Mouse (Mus musculus) testis, adult 2 months (tissue): ENCODE results near the gene Arl5c. TPM values are rescaled to one million over a fixed set of nuclear protein-coding genes. Genes with fewer than 3 reads are reported as not detected.

Experiments
- H3K27ac ChIP-seq: fragments of 200-500 bp; 2 replicates; pipeline ENCODE4 v1.5.1; 2012; ENCODE audit warnings: low read depth, low read length; ENCODE audit not compliant: control insufficient read depth, insufficient read depth
- H3K27me3 ChIP-seq: fragments of 200-500 bp; 2 replicates; pipeline ENCODE4 v1.6.1; 2012; ENCODE audit warnings: mild to moderate bottlenecking, low read length, moderate library complexity; ENCODE audit not compliant: control insufficient read depth, insufficient read depth
- H3K36me3 ChIP-seq: fragments of 200-500 bp; 2 replicates; pipeline ENCODE4 v1.6.1; 2012; ENCODE audit warnings: mild to moderate bottlenecking, low read length; ENCODE audit not compliant: control insufficient read depth, insufficient read depth
- H3K4me1 ChIP-seq: fragments of 200-500 bp; 2 replicates; pipeline ENCODE4 v1.6.1; 2012; ENCODE audit warnings: low read length; ENCODE audit not compliant: control insufficient read depth, insufficient read depth
- H3K4me3 ChIP-seq: fragments of 200-500 bp; 2 replicates; pipeline ENCODE4 v1.5.1; 2012; ENCODE audit warnings: low read depth, mild to moderate bottlenecking, low read length, moderate library complexity, mixed read lengths; ENCODE audit not compliant: control insufficient read depth
- CTCF ChIP-seq: fragments of 200-500 bp; IDR thresholded peaks from 2 replicates; pipeline ENCODE4 v1.5.1; 2012; ENCODE audit warnings: low read depth, mild to moderate bottlenecking, inconsistent platforms, low read length, moderate library complexity; ENCODE audit not compliant: control insufficient read depth, insufficient read depth, insufficient replicate concordance
- POLR2A ChIP-seq: fragments of 200-500 bp; IDR thresholded peaks from 2 replicates; pipeline ENCODE4 v1.6.1; 2012; ENCODE audit warnings: low read depth, mild to moderate bottlenecking, inconsistent platforms, low read length, moderate library complexity; ENCODE audit not compliant: control insufficient read depth
- polyA plus RNA-seq: library from polyadenylated mRNA; depleted of rRNA; stranded (reverse); fragments of >200 nt; gene quantifications from 2 replicates; pipeline ENCODE4 v1.2.3, GENCODE M21; 2012

Gene Arl5c
- polyA plus RNA-seq, 1 experiment = 0.44 TPM

DNA sequence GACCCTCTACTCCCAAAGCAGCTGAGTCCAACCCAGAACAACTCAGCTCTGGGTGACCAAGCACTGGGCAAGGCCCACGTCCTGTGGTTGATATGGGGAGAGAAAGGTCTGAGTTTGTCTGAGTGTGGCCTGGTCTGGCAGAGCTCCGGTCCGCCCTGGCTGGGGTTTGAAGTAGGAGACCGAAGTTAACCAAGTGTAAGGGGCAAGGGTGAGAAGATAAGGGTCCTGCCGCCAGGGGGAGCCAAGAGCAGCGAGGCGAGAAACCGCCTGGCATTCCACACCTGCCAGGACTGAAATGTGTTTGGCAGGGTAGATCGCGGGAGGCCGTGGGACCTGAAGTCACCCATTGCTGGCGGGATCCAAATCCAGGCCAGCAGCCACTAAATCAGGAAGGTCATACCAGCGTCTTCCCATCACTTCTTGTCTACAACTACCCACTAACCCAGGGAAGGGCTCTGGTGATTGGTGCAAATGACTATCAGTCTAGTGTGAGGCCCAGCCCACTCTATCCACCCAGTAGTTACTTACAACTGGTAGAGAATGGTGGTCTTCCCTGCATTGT is 1.4 kb downstream of the Arl5c start:
- Histone ChIP-seq H3K27me3 (peaks cover 2% of the 10 kb centered on the region; the same call in 1 of the 2 replicates), H3K4me3 (peak overlapping the region; percentile 44), H3K36me3 (no peaks in the 10 kb centered on the region), H3K4me1 (peaks cover 18% of the 10 kb centered on the region), H3K27ac (no peak overlapping the region)
- TF ChIP-seq CTCF = peak; percentile 74; the same call in 1 of the 2 replicates
- no peak for TF ChIP-seq POLR2A

DNA sequence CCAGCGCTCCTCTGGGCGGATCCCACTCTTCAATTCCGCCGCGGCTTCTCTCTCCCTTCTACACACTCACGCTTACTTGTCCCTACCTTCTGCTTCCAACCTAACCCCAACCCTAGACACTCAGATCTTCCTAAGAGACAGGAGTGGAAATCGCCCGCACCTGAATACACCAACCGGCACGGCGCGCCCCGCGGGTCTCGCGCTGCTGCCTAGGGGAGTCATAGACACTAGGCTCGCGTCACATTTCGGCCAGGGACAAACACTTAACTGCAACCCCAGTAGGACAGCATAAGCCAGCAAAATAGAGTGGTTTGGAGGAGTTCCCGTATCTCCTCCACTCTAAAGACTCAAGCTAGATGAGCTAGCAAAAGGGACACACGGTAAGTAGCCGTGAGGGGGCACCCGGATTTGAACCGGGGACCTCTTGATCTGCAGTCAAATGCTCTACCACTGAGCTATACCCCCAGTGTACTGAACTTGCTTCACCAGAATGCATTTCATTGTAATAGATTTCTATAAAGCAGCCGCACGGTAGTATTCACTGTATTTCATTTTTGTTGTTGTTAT is 7.4 kb downstream of the Arl5c start:
- Histone ChIP-seq H3K36me3 (no peaks in the 10 kb centered on the region), H3K4me1 (peaks cover 24% of the 10 kb centered on the region), H3K27ac (peak overlapping the region; percentile 92), H3K4me3 (peak overlapping the region; percentile 92), H3K27me3 (no peaks in the 10 kb centered on the region)
- TF ChIP-seq CTCF (no peak), POLR2A (peak; percentile 24; the same call in 1 of the 2 replicates)

DNA sequence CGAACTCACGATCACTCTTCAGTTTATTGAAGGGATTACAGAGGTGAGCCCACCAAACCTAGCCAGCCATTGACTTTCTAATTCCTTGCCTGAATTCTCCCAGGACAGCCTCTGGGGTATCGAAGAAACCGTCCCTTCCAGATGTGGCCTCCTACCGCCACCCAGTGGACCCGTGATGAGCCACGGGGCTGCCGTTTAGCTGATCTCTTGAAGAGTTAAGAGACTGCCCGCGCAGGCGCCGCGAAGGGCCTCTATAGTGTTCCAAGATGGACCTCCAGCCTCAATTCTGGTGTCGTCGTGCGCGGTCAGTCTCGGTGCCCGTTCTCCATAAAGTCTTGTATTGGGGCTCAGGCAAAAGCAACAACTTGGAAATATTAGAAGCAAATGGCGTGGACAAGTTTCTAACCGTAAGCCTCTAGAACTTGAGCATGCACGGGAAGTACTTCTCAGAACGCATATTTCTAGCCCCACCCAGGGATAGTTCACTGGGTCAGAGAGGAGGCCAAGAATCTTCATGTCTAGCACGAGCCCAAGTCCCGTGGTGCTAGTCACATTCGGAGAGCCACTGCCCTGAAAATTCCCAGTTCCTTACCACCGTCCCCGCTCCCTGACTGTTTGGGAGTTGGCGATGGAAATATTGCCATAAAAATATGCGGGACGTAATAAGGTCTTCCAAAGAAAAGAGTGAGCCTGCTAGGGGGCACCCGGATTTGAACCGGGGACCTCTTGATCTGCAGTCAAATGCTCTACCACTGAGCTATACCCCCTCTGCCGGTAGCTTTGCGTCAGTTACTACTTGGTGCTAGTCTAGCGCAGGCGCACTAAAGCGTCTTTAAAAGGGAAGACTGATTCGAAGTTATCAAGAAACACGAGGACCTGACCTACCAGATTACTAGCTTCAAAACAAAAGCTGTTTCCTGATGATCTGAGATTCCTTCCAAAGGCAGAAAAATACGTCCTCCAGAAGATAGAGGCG is 8.1 kb downstream of the Arl5c start:
- peak overlapping the region; percentile 92 for H3K4me3 ChIP-seq
- H3K27me3 ChIP-seq = no peaks in the 10 kb centered on the region
- peak; percentile 46; the same call in 1 of the 2 replicates for TF ChIP-seq POLR2A
- TF ChIP-seq CTCF = peak; percentile 66; the same call in 1 of the 2 replicates
- peak overlapping the region; percentile 92 for H3K27ac ChIP-seq
- no peaks in the 10 kb centered on the region for H3K36me3 ChIP-seq
- peaks cover 24% of the 10 kb centered on the region for H3K4me1 ChIP-seq

DNA sequence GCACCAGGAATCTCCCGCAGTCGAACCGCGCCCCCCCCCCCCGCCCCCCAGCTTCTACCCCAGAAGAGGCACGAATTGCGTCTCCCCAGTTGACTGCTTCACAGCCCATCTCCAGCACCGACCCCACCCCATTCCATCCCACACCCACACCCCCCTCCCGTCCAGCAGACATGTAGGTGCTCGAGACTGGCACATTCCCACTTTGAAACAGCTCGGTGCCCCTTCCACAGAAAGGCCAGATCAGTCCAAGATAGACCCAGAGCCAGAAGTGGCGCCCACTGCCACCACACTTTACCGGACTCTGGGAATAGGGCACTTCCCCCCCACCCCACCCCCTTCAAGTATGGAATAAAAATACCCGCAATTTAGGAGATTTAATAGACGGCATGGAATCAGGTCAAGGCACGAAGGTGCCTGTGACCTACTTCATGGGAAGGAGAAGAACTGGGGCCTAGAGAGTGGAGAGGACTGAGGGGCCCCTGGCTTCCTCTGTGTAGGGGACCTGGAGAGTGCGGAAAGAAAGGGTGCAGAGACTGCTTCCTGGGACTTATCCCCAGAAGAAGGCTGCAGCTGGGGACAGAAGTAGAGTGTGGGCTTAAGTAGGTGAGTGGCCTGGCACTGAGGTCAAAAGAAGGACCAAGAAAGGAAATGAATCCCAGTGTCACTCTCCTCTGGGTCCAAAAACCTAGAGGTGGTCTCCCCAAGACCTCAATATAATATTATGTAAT is 9.1 kb downstream of the Arl5c start:
- TF ChIP-seq POLR2A = no peak
- TF ChIP-seq CTCF = no peak
- peak overlapping the region; percentile 92 for H3K4me3 ChIP-seq
- H3K27me3 ChIP-seq = no peaks in the 10 kb centered on the region
- H3K27ac ChIP-seq = no peak overlapping the region
- no peaks in the 10 kb centered on the region for H3K36me3 ChIP-seq
- H3K4me1 ChIP-seq = peaks cover 24% of the 10 kb centered on the region

DNA sequence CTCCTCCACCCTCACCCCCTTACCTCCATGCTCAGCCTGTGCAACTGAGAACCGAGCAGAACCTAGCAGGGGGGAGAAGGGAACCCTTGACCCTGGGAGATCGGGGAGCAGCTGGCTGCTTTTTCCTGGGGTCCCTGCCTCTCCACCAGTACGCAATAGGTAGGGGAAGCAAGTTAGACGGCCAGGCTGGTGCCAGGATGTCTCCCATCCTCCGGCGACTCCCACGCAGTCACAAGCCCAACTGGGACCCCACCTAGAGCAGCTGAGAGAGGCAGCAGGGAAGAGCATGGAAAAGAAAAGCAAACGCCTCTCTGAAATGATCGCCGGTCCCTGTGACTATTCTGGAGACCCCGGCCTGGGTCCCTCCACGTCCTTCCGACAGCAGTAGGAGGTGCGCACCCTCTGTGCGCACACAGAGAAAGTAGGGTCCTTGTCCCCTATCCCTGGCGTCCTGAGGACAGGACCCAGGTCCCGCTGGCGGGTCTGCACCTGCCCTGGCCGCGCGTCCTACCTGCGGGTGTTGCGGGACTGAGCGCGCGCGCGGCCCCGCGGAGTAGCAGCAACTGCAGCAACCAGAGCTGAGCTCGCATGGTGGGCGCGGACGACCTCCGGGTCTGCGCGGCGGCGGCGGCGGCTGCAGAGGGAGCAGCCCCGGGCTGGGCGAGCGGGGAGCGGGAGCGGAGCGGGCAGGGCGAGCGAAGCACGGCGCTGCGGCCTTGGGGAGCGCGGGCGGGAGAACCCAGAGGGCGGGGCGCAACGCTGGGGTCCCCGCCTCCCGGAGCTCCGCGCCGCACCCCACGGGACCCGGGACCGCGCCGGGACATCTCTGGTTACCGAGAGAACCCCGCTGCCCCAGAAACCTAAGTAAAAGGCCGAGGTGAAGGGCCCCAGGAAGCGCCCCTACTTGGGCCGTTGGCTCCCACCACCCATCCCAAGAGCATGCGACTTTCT is 10.0 kb downstream of the Arl5c start, which contains the start of gene Plxdc1:
Plxdc1 (minus strand) TSS at position 718 of the 951 bp plus-strand sequence.
- no peaks in the 10 kb centered on the region for H3K27me3 ChIP-seq
- peak within 1 kb of the TSS; percentile 92 for H3K4me3 ChIP-seq
- no peak within 1 kb of the TSS for H3K27ac ChIP-seq

DNA sequence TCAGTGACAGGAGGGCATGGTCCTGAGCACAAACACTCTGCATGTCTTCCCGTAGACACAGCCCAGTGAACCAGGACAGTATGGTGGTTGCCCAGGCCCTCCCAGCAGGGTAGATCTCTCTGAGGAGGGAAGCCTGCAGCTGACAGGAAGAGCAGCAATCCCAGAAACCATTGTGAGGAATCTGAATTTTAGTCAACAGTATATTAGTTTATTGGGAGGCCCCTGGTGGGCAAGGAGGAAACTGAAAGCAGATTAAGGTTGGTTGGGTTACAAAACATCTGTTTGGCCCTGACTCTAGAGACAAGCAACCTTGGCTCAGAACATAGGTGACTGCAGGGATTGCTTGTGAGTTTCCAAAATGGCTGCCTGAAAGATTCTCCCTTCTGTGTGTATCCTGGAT is 12.0 kb downstream of the Arl5c start:
- Histone ChIP-seq H3K27ac (no peak overlapping the region), H3K4me3 (no peak overlapping the region), H3K4me1 (peaks cover 13% of the 10 kb centered on the region), H3K27me3 (no peaks in the 10 kb centered on the region), H3K36me3 (no peaks in the 10 kb centered on the region)
- TF ChIP-seq POLR2A (no peak), CTCF (no peak)

More for the DNA sequence above, 10.0 kb downstream of the Arl5c start, which contains the start of gene Plxdc1:
- peaks cover 24% of the 10 kb centered on the region for H3K4me1 ChIP-seq
- no peaks in the 10 kb centered on the region for H3K36me3 ChIP-seq
- no peak for TF ChIP-seq POLR2A
